Mouse (Mus musculus): Measurements from ENCODE around the gene Anapc1. TPM values are rescaled to one million over a fixed set of nuclear protein-coding genes. Genes with fewer than 3 reads are reported as not detected.
A peak's percentile ranks its signal among the peaks of the same experiment; 100 is the strongest.
"Not testable (repeated sequence)": the region's sequence is repeated elsewhere in the genome, so short reads cannot be mapped to it uniquely, and the experiment has no call there.

The Anapc1 gene
- polyA plus RNA-seq, 1 experiment from 2014 or later: 24.6 TPM

- no peaks in the 10 kb centered on the region for H3K4me1 ChIP-seq (replicated peaks)
- H3K4me2 ChIP-seq: no peak overlapping the region
- H3K9me3 ChIP-seq (replicated peaks): no peaks in the 10 kb centered on the region
- no peaks in the 10 kb centered on the region for H3K36me3 ChIP-seq (replicated peaks)
- WGBS (ENCODE audit: insufficient replicate concordance): 67% methylated on average over 1 of the region's 1 CpGs
- peaks cover 53% of the 10 kb centered on the region for H3K27me3 ChIP-seq
- H3K27ac ChIP-seq (replicated peaks): no peak overlapping the region
- H3K4me3 ChIP-seq (replicated peaks): no peak overlapping the region
- no peak for ATAC-seq (ENCODE audit: insufficient read depth)
- H3K9ac ChIP-seq: no peak overlapping the region
Measured at GRCm38 (mm10) chr2:128697047-128697446, 9.9 kb upstream of the Anapc1 start.

- no peak overlapping the region for H3K4me3 ChIP-seq (replicated peaks)
- H3K27me3 ChIP-seq: peaks cover 53% of the 10 kb centered on the region
- H3K4me2 ChIP-seq: no peak overlapping the region
- no peaks in the 10 kb centered on the region for H3K36me3 ChIP-seq (replicated peaks)
- no peak overlapping the region for H3K9ac ChIP-seq
- 58% methylated on average over 3 of the region's 3 CpGs for WGBS (ENCODE audit: insufficient replicate concordance)
- no peaks in the 10 kb centered on the region for H3K9me3 ChIP-seq (replicated peaks)
- no peak overlapping the region for H3K27ac ChIP-seq (replicated peaks)
- H3K4me1 ChIP-seq (replicated peaks): no peaks in the 10 kb centered on the region
- ATAC-seq (ENCODE audit: insufficient read depth): no peak
Measured at GRCm38 (mm10) chr2:128696426-128696825, 9.2 kb upstream of the Anapc1 start.

GRCm38 (mm10) chr2:128694548-128694947, 7.4 kb upstream of the Anapc1 start:
- no peak for ATAC-seq (ENCODE audit: insufficient read depth)
- no peak overlapping the region for H3K4me3 ChIP-seq (replicated peaks)

GRCm38 (mm10) chr2:128693828-128694227, 6.6 kb upstream of the Anapc1 start:
- not testable (repeated sequence) for H3K27ac ChIP-seq (replicated peaks); H3K4me3 ChIP-seq (replicated peaks); ATAC-seq (ENCODE audit: insufficient read depth); H3K9me3 ChIP-seq (replicated peaks); H3K4me2 ChIP-seq; H3K9ac ChIP-seq; H3K36me3 ChIP-seq (replicated peaks); H3K4me1 ChIP-seq (replicated peaks)
- WGBS (ENCODE audit: insufficient replicate concordance): 52% methylated on average over 3 of the region's 3 CpGs
- H3K27me3 ChIP-seq: peaks cover 32% of the 10 kb centered on the region

More at GRCm38 (mm10) chr2:128694548-128694947, 7.4 kb upstream of the Anapc1 start:
- Histone ChIP-seq H3K27me3 (peaks cover 40% of the 10 kb centered on the region), H3K4me1 (replicated peaks) (no peaks in the 10 kb centered on the region), H3K27ac (replicated peaks) (no peak overlapping the region), H3K36me3 (replicated peaks) (no peaks in the 10 kb centered on the region), H3K4me2 (no peak overlapping the region), H3K9me3 (replicated peaks) (no peaks in the 10 kb centered on the region), H3K9ac (no peak overlapping the region)

GRCm38 (mm10) chr2:128693236-128693635, 6.0 kb upstream of the Anapc1 start:
- Histone ChIP-seq H3K27me3 (peaks cover 27% of the 10 kb centered on the region), H3K9ac (no peak overlapping the region), H3K4me1 (replicated peaks) (no peaks in the 10 kb centered on the region), H3K9me3 (replicated peaks) (no peaks in the 10 kb centered on the region), H3K4me3 (replicated peaks) (no peak overlapping the region), H3K27ac (replicated peaks) (no peak overlapping the region), H3K4me2 (no peak overlapping the region), H3K36me3 (replicated peaks) (no peaks in the 10 kb centered on the region)
- 40% methylated on average over 4 of the region's 4 CpGs for WGBS (ENCODE audit: insufficient replicate concordance)
- no peak for ATAC-seq (ENCODE audit: insufficient read depth)

- Histone ChIP-seq H3K27me3 (peaks cover 22% of the 10 kb centered on the region), H3K9me3 (replicated peaks) (no peaks in the 10 kb centered on the region), H3K27ac (replicated peaks) (no peak overlapping the region), H3K36me3 (replicated peaks) (no peaks in the 10 kb centered on the region), H3K4me1 (replicated peaks) (peaks cover 2% of the 10 kb centered on the region; the same call in 1 of the 2 replicates), H3K4me2 (no peak overlapping the region), H3K9ac (no peak overlapping the region), H3K4me3 (replicated peaks) (no peak overlapping the region)
- 77% methylated on average over 10 of the region's 10 CpGs for whole genome bisulfite sequencing (ENCODE audit: insufficient replicate concordance)
- ATAC-seq (ENCODE audit: insufficient read depth): no peak
Measured at GRCm38 (mm10) chr2:128692771-128693170, 5.6 kb upstream of the Anapc1 start.

- 74% methylated on average over 14 of the region's 14 CpGs for WGBS (ENCODE audit: insufficient replicate concordance)
- no peak overlapping the region for H3K9ac ChIP-seq
- H3K4me1 ChIP-seq (replicated peaks): peaks cover 6% of the 10 kb centered on the region; the same call in 1 of the 2 replicates
- ATAC-seq (ENCODE audit: insufficient read depth): no peak
- no peaks in the 10 kb centered on the region for H3K9me3 ChIP-seq (replicated peaks)
- H3K4me2 ChIP-seq: no peak overlapping the region
- no peaks in the 10 kb centered on the region for H3K36me3 ChIP-seq (replicated peaks)
- H3K27me3 ChIP-seq: peaks cover 18% of the 10 kb centered on the region
- no peak overlapping the region for H3K27ac ChIP-seq (replicated peaks)
- no peak overlapping the region for H3K4me3 ChIP-seq (replicated peaks)
Measured at GRCm38 (mm10) chr2:128692336-128692735, 5.1 kb upstream of the Anapc1 start.

DNA sequence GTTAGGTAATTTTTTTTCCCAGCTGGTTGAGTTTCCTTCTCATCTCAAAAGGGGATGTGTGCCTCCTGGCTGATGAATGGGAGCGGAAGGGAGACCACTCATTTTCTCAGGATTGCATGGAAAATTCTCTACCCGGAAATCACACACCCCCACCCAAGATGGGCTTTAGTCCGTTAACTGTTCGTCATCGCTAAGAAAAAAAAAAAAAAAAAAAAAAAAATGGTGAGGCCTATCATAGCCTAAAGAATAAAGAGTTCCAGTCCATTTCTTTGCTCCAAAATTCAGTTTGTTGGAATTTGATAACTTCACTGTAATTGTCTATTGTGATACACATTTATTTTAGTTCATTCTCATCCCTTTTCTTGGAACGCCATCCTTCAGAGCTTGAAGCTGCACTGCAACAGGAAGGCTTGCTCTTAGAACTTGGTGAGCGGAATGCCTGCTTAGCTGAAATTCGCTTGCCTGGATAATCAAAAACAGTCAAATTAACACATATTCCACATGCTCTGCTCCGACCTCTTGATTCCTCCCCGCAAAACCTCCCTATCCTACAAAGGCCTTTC, 448 bp upstream of the Anapc1 start:
- H3K9me3 ChIP-seq (replicated peaks): no peaks in the 10 kb centered on the region
- ATAC-seq (ENCODE audit: insufficient read depth): 0 out of 2 replicates have a peak, but pooled peaks have one; percentile 28

GRCm38 (mm10) chr2:128680661-128681060, 6.5 kb downstream of the Anapc1 start:
- 48% methylated on average over 4 of the region's 4 CpGs for WGBS (ENCODE audit: insufficient replicate concordance)
- H3K27ac ChIP-seq (replicated peaks): no peak overlapping the region
- peaks cover 75% of the 10 kb centered on the region for H3K36me3 ChIP-seq (replicated peaks)
- H3K4me3 ChIP-seq (replicated peaks): no peak overlapping the region
- H3K9ac ChIP-seq: no peak overlapping the region
- no peak overlapping the region for H3K4me2 ChIP-seq
- ATAC-seq (ENCODE audit: insufficient read depth): no peak
- no peaks in the 10 kb centered on the region for H3K9me3 ChIP-seq (replicated peaks)
- no peaks in the 10 kb centered on the region for H3K27me3 ChIP-seq
- peaks cover 8% of the 10 kb centered on the region for H3K4me1 ChIP-seq (replicated peaks)

More for the DNA sequence above, 448 bp upstream of the Anapc1 start:
- Histone ChIP-seq H3K27me3 (no peaks in the 10 kb centered on the region), H3K4me2 (peak overlapping the region; percentile 72), H3K9ac (no peak overlapping the region), H3K27ac (replicated peaks) (peak overlapping the region; percentile 43; the same call in 1 of the 2 replicates), H3K4me1 (replicated peaks) (peaks cover 20% of the 10 kb centered on the region), H3K4me3 (replicated peaks) (peak overlapping the region; percentile 92), H3K36me3 (replicated peaks) (peaks cover 19% of the 10 kb centered on the region)
- 45% methylated on average over 10 of the region's 10 CpGs for WGBS (ENCODE audit: insufficient replicate concordance)

DNA sequence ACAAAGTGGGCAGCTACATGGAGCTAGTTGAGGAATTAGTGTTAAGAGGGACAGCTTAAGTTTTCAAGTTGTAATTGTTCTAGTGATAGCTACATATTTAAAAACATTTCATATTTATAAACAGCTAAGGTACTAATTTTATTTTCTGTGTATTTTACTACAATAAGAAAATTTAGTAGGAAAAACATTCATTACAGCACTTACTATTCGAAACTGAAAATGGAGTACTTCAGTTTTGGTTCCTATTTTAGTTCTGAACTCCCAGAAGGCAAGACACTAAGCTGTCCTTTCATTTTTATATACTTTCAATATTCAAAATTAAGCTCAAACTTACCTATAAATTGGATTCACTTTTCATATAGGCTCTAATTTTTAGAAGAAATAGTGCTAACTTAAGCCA, 66.6 kb downstream of the Anapc1 start:
- no peaks in the 10 kb centered on the region for H3K27me3 ChIP-seq
- no peaks in the 10 kb centered on the region for H3K4me1 ChIP-seq (replicated peaks)
- no peak for ATAC-seq (ENCODE audit: insufficient read depth)
- WGBS (ENCODE audit: insufficient replicate concordance): 87% methylated on average over 1 of the region's 1 CpGs
- H3K9ac ChIP-seq: no peak overlapping the region
- no peak overlapping the region for H3K27ac ChIP-seq (replicated peaks)
- H3K4me2 ChIP-seq: no peak overlapping the region
- no peak overlapping the region for H3K4me3 ChIP-seq (replicated peaks)
- peaks cover 87% of the 10 kb centered on the region for H3K36me3 ChIP-seq (replicated peaks)
- H3K9me3 ChIP-seq (replicated peaks): no peaks in the 10 kb centered on the region

DNA sequence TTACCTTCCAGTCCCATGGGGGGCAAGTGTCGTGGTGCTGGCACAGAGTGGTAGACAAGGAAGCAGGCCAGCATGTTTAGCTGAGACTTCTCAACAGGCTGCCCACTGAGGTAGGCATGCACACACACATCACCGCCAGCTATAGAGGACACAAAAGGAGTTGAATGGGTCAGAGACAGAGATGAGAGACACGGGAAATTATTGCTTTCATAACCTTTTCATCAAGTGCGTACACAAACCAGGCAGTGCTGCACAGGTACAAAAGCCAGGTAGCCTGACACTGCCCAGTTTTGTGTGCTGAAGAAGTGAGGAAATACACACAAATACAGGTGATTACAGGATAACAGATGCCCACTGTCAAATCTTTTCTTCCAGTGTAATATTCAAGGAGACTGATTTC, 71.8 kb downstream of the Anapc1 start:
- 79% methylated on average over 4 of the region's 4 CpGs for WGBS (ENCODE audit: insufficient replicate concordance)
- Histone ChIP-seq H3K4me2 (no peak overlapping the region), H3K4me1 (replicated peaks) (peaks cover 9% of the 10 kb centered on the region; the same call in 1 of the 2 replicates), H3K4me3 (replicated peaks) (no peak overlapping the region), H3K36me3 (replicated peaks) (peaks cover 89% of the 10 kb centered on the region), H3K9me3 (replicated peaks) (no peaks in the 10 kb centered on the region), H3K27me3 (no peaks in the 10 kb centered on the region), H3K27ac (replicated peaks) (no peak overlapping the region), H3K9ac (no peak overlapping the region)
- ATAC-seq (ENCODE audit: insufficient read depth): no peak

DNA sequence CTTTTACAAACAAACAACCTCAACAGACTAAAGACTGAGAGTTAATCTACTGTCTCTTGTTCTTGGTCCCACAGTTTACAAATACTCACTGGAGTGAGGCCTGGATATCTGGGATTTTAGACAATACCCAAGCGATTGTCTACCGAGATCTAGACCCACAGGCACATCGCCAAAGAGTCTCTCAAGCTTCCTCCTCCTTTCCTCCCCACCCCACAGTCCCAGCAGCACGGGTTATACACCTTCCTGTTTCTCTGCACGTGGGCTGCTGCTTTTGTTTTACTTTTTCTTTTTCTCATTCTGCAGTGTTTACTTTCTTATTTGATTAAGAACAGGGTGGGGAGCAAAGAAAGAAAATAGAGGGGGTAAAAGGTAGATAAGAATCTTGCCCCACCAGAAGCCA, 73.8 kb downstream of the Anapc1 start:
- Histone ChIP-seq H3K36me3 (replicated peaks) (peaks cover 69% of the 10 kb centered on the region), H3K27me3 (no peaks in the 10 kb centered on the region), H3K9me3 (replicated peaks) (no peaks in the 10 kb centered on the region), H3K27ac (replicated peaks) (0 out of 2 replicates have a peak overlapping the region, but pooled peaks have one; percentile 33), H3K4me2 (no peak overlapping the region), H3K4me1 (replicated peaks) (peaks cover 11% of the 10 kb centered on the region; the same call in 1 of the 2 replicates), H3K9ac (no peak overlapping the region), H3K4me3 (replicated peaks) (no peak overlapping the region)
- WGBS (ENCODE audit: insufficient replicate concordance): 43% methylated on average over 5 of the region's 5 CpGs
- ATAC-seq (ENCODE audit: insufficient read depth): no peak
